Mouse (Mus musculus): ENCODE measurements around the gene Nudcd3.

Gene Nudcd3

DNA sequence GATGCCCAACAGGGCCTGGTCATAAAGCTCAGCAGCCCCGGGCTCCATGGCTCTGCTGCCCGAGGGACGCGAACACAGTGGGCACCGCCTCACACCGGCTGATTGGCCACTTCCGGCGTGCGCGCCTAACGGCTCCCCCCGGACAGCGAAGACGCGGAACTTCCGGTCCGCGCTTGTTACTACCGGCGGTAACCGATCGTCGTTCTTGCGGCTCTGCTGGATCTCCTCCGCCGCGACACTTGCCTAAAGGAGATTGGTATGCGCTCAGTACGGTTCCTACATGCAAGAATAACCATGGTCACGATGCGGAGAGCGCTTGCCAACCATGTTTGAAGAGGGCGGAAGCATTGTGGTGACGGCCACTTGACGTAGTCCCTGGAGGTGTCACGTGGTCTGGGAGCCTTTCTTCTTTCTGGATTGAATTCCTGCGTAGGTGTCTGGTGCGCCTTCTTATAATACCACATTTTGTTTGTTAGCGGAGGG lies at the start of gene Nudcd3:
Gene Nudcd3 (minus strand): TSS at position 329 of the 483 bp plus-strand sequence.
- DNase-seq = peak; percentile 91

DNA sequence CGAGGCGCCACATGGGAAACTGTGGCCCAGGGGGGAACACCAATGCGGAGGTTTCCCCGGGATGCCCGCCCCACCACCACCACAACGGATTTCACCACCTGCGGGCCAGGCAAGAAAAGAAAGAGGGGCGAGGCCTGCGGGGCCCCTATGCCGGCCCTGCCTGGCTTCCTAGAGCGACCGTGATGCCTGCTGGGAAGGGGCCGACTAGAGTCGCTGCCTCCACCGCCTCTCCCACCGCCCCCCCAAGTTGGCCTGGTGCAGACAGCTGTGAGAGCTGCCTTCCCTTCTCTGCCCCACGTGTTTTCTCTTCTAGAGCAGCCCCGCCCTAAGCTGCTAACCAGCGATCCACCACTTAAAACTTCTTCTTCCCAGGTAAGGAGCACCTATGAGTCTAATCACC lies 44.5 kb upstream of the Nudcd3 start:
- no peak for DNase-seq

DNA sequence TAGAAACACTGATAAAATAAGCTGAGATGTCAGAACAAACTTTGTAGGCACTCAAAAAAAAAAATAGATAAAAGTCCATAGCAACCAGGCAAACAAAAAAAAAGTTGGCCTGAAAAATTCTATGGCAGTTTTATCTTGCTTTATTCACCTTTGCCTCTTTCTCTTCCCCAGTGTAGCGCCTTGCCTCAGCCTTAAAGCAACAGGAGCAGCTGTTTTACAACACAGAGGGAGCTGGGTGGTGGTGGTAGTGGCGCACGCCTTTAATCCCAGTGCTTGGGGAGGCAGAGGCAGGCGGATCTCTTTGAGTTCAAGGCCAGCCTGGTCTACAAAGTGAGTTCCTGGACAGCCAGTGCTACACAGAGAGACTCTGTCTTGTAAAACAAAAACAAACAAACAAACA lies 32.8 kb upstream of the Nudcd3 start:
- DNase-seq = no peak

DNA sequence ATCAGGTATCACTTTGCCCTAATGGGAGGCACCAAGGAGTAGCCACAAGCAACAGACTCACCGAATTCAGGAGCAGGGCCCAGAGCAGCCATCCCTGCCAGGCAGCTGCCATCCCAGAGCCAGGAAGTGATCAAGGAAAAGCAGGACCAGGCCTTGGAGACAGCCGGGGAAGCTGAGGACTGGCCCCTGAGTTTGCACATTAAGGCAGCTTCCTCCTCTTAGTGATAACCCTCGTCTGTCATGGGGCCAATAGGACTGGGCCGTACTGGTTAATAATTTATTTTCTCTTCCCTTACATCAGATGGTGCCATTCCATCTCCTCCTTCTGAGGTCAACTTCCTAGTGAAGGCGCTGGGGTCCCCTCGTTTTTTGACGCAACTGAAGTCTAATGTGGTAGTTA lies 29.8 kb upstream of the Nudcd3 start, which contains the start of gene Npc1l1:
Gene Npc1l1 (minus strand): TSS at position 132 of the 400 bp plus-strand sequence.
- no peak for DNase-seq

DNA sequence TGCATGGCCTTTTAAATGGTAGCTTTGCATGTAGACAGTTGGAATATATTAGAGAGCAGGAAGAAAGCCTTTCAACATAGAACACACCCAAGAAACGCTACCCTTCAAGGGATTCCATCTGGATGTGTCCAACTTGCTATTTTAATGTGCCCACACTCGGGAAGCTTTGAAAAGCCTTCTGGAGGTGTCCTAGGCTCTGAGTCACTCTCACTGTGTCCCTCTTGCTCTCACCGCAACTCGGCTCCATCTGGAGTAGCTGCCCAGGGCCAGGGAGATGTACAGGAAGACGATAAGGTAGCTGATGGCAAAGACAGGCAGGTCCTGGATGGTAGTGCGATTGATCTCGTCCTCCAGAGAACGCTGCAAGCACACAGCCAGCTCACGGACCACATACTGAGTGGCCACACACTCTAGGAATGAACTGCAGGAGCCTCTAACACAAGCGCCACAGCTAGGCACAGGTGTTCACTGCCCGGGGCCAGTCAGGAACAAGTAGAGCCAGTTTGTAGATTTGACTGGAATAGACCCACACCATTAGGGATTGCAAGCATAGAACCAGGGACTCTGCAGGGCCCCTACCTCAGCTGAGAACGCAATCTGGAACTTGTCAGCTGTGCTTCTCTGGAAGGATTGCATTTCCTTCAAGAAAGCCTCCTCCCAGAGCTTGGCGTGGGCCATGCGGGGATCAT lies 24.5 kb upstream of the Nudcd3 start:
- peak; percentile 55 for DNase-seq

DNA sequence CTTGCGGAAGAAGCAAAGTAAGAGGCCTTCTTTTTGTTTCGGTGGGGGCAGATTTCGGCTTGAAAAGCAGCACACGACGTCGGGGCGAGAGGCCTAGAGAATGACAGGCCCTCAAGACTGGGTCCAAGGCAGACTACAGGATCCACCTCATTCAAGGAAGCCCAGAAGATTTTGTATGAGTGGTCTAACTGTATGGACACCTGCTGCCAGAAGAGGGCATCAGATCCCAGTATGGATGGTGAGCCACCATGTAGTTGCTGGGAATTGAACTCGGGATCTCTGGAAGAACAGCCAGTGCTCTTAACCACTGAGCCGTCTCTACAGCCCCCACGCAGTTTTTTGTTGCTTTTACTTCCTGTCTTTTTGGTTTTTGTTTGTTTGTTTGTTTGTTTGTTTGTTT lies 22.0 kb upstream of the Nudcd3 start:
- DNase-seq = no peak

DNA sequence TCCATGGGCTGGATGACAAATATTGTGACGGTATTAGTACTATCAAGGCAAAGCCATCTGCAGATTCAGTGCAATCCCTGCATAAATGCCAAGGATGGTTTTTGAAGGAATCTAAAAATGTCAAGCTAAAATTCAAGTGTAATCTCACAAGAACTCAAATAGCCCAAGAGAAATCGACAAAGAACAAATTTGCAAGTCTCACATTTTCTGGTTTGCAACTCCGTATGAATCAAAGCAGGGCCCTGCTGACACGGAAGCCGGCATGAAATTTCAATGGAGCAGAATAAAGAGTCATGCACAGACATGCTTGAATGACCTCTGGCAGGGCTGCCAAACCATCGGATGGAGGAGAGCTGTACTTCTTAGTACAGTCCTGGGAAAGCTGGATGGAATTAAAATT lies 19.8 kb upstream of the Nudcd3 start:
- no peak for DNase-seq

DNA sequence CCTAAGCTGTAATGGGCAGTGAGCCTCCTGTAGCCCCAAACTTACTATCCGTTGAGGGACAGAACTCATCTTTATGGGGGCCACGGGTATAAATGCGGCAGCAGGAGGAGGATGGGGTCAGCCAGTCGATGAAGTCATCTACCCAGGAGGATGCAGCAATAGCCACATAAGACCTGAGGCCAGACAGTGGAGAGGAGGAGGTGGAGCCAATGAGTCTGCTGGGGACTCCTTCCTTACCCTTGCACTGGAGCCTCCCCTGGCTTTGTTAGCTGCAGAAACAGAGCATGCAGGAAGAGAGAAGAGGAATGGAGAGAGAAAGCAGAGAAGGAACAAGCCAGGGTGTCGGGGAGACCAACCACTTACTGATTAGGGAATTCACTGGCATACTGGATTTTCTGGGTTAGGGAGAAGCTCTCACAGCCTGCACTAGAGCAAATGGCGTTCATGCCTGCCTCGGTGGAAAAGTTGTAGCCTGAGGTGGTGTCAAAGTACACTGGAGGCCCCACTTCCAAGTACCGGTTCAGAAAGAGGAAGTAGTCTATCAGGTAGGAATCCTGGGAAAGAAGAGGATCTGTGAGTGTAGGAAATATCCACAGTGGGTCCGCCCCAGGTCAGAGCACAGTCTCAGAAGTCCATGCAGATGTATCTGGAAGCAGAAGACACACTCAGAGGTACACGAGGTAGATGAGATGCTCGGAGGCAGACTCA lies 18.1 kb upstream of the Nudcd3 start:
- DNase-seq = no peak

DNA sequence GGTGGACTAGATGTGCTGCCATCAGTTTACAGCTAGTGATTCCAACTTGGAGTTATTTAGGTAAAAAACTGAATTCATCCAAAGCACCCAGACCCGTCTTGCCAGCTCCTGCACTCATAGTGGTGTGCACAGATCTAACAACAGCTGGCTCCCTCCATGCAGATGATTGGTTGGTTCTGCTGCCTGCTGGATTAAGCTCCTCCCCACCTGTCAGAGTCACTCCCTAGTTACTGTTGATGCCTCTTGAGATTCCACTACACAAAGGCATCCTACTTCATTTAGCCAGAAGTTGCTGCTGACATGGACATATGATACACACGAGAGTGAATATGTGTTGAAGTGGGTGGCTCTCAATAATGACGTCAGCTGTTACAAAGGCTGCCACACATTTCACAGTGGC lies 16.6 kb upstream of the Nudcd3 start:
- DNase-seq = no peak

DNA sequence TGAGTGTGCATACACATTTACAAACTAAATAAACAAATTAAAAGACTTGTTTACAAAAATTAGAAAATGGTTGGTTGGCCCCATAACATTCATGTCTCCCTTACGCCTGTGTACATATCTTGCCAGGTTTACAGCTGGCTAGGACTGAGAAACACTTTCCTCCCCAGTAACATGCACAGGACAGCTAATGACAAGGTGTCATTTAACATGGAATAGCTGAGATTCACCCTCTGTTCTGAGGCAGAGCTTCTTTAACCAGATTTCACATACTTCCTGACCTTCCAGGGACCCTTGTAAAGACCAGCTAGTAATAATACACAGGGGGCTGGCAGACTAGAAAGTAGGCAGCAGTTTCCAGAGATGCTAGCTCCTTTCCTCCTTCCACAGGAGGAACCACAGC lies 7.9 kb upstream of the Nudcd3 start:
- DNase-seq = no peak

DNA sequence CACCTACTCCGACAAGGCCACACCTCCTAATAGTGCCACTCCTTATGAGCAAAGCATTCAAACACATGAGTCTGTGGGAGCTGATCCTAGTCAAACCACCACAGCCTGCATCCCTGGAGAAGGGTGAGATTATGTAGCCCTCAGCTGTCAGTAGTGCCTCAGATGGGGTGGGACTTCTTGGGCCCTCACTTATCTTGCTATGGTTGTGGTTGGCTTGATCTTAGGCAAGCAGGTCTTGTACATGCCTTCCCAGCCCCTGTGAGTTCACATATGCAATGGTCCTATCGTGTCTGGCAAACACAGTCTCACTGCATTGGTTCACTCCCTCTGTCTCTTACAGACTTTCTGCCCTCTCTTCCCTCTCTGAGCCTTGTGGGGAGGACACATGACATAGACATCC lies 6.9 kb upstream of the Nudcd3 start:
- no peak for DNase-seq

DNA sequence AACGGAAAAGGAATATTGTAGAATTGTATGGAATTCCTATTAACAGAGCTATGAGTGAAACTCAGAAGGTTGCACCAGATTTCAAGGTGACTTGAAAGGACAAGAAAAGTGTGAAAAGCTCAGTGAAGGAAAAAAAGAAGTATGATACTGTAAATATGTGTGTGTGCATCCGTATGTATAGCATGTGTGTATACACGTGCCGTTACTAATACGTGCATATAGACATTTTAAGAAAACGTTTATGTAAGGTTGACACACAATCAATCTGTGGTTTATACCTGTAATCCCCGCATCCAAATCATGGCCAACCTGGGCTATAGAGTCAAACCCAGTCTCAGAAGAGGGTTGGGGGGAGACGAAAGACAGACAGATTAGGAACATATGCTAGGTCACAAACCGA lies 355 bp upstream of the Nudcd3 start:
- DNase-seq = no peak

DNA sequence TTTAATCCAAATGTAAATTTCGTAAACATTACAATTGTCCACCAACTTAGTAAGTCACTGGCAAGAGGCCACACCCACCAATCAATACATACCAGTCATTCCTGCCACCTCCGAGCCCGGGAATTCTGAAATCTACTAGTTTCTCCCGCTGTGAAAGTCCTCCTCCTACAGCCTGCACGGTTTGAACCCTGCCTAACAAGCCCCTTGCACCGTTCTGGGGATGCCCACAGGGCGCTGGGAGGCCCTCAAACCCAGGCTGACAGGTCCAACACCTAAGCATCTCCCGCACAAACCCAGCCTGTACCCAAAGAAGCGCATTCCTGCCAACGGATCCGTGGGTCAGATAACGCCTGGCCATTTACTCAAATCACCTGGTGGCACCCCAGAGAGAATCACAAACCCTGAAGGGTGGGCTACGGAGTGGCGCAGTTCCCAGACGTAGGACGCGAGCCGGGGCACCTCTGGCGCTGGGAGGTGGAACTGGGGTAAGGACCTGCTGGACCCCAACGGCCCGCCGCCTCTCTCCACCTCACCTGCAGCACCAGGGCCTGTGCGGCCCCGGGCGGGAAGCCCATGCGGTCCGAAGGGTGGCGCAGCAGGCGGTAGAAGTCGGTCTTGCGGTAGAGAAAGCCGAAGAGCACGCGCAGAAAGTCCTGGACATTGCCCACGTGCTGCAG lies 667 bp downstream of the Nudcd3 start, which contains the start of gene A730071L15Rik:
Gene A730071L15Rik (plus strand): TSS at position 620 of the 677 bp plus-strand sequence.
- DNase-seq = no peak

DNA sequence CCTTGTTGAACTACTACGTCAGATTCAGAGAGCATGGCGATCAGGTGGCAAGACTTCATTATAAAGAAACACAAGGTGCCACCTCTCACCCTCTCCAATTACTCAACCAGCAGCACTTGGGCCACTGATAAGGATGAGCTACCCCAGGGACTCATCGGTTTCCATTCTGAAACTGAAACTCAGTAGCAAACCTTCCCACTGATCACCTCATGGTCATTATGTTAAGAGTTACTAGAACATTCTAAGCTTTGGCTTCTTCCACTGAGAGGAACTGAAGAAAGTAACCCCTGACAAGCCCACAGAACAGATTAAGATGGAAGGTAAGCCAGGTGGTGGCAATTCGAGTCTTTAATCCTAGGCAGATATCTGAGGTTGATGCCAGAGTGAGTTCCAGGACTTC lies 1.8 kb downstream of the Nudcd3 start:
- no peak for DNase-seq

DNA sequence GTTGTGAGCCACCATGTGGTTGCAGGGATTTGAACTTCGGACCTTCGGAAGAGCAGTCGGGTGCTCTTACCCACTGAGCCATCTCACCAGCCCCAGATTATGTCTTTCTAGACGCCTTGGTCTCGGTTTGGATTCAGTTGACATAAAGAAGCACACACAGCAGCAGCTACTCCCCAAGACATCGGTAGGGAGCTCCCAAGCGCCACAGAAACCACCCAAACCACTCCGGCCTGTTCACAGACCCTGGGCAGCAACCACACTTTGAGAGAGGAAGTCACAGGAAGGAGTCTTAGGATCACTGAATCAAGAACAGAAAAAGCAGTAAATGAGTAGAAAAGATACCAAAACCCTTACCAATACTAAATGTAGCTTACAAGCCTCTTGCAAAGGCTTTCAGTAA lies 3.4 kb downstream of the Nudcd3 start:
- DNase-seq = no peak

DNA sequence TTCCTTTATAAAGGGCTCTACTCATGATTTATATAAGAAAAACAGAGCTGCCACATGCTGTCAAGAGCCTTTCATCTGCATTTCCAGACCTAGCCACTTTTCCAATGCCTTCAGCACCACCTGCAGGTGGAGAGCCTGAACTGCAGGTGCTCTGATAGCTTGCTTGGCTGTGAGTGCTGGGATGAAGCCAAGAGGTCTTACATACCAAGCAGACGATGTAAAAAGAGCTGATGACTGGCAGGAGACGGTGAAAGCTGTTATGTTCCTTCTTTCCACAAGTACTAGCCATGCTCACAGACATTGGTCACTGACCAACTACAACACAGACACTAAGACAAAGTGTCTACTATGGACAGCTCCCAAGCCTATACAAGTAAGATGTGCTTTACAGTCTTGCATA lies 12.3 kb downstream of the Nudcd3 start:
- DNase-seq = peak; percentile 89

DNA sequence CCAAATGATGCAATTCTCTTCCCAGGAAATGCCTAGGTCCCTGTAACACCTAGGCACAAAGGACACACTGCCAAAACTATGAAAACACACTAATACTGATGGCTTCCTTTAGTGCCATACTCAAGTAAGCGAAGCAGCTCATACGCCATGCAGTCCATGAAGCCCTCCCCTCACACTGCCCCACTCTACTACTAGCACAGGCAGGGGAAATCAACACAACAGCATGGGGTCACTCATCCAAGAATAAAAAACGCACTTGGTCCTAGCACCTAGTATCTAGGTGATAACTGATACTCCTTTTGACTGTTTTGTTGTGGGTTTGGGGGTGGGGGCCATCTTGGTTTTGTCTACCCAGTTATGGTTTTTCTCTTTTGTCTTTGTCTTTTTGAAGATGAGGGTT lies 12.8 kb downstream of the Nudcd3 start:
- DNase-seq = no peak

DNA sequence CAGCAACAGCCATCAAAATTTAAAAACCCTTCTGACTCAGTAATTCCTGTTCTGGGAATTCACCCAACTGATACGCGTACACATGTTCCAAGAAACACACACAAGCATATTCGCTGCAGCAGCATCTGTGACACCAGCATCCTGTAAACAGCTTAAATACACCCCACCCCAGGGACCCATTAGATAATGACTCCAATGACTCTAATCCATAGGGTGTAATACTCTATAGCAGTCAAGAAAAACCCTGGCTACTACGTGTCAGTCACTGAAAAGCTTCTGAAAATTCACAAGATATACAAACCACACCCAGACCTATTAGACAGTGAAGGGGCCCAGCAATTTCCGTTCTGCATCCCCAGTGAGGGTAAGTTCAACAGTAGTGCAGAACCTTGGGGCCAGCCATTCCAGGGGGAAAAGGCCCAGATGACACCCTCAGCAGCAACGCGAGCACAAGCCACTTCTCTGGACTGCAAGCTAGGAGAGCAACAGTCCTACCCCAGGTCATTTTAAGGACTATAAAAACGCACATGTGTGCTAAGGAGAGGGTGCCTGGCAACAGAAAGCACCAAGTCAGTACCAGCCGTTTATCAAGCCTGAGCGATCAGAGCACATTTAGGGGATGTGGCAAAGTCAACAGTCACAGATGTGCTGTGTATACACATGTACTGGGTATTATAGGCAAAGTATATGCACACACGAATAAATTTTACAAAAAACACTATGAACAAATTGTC lies 15.8 kb downstream of the Nudcd3 start:
- DNase-seq = no peak

DNA sequence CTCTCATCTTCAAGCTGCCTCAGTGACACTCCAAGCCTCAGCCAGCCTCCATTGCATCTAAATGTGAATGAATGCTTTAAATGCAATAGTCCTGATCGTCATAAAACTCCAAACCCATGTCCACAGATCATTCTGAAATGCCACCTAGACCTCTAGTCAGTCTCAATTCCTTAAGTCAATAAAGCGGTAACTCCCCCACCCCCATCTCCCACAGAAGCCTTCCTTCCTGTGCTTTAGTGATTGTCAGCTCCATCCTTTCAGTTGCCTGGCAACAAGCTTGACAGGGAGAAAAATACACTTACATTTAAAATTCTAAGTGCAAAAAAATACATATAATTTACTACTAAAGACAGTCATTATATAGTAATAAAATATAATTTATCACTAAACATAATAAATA lies 17.0 kb downstream of the Nudcd3 start:
- no peak for DNase-seq

DNA sequence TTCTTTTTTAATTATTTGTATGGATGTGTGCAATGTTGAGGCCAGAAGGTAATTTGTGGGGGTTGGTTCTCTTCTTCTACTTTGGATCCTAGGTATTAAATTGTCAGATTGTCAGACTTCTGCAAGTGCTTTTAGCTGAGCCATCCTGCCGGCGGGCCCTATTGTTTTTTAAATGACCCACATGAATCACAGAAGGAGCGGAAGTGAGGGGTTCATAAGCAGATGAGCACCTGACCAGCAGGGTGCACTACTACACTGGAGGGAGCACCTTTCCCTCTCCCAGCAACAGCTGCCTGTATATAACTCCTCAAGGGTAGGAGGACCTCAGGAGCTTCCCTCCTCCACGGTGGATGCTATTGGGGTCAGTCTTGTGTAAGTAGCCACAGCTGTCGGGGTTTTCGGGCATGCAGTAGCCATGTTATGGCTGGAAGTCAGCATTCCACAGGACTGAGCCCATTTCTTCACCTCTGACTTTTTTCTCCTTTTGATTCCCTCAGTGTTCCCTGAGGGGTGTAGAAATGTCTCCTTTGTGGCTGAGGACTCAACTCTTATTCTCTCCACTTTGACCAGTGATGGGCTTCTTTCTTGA lies 19.3 kb downstream of the Nudcd3 start:
- DNase-seq = no peak

DNA sequence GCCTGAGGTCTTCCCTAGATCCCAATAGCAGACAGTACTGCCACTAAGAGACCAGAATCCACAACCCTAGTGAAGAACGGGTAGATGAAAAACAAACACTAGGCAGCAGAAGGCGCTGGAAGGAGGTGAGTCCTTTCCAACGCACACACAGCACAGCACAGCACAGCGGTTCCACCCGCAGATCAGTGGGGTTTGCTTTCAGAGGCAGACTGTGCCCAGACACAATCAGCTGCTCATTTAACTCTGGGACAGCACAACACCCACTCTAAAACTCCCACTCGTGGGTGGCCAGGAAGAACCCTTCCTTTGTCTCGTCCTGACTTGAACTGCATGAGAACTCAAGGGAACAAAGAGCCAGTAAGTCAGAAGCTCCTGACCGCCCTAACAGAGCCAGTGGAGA lies 21.0 kb downstream of the Nudcd3 start:
- no peak for DNase-seq

DNA sequence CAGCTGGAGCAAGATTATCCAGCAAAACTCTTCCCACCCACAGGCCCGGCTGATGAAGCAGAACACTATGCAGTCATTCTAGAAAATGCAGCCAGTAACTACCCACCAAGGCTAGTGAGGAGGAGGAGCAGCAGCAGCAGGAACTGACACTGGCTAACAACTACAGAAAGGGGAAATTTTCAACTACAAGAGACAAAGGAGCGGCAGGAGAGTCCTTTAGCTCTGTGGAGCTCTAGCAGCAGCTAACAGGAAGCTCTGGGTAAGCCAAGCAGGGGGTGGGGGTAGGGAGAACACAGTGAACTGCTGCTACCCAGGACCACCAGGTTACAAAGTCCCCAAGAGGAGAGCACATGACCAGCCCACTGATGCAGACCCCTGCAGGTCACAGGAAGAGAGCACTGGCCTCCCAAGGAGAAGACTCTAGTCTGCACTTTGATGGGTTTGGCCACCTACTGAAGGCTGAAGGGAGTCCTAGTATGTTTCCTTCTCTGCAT lies 21.5 kb downstream of the Nudcd3 start:
- no peak for DNase-seq

Measured in right cerebral cortex, postnatal 25 days (tissue).